ENCODE assay signal across 9 mouse cellular contexts in genomic region chr8:70840590-70840989, GRCm38 (mm10). TPM values are rescaled to one million over a fixed set of nuclear protein-coding genes. Genes with fewer than 3 reads are reported as not detected.
DNase-seq lines count a peak whose midpoint lies in the region; ATAC-seq and TF ChIP-seq lines count a peak whose summit lies in the region.
"Had no signal": no experiment of that assay in that cellular context is flagged by ENCODE, and none has a peak within 500 bp of the region (broad histone marks: within the 10 kb centered on the region; RNA-seq: fewer than 3 reads in every experiment).

No protein-coding gene starts in this region.

- no peak for ATAC-seq in embryonic facial prominence, embryonic 15.5 days (ENCODE audit: insufficient number of reproducible peaks, low FRiP score, low TSS enrichment, low read depth)
- ATAC-seq in kidney, embryonic 15.5 days (replicated peaks; ENCODE audit: low FRiP score) = no peak
- ATAC-seq in midbrain, embryonic 14.5 days (ENCODE audit: low FRiP score, low TSS enrichment) = no peak

- peak overlapping the region; percentile 85; the same call in 1 of the 2 replicates for H3K27ac ChIP-seq in layer of hippocampus, adult 2 months
- H3K27ac ChIP-seq in embryonic facial prominence, embryonic 15.5 days (replicated peaks) = 0 out of 2 replicates have a peak overlapping the region, but pooled peaks have one; percentile 95
- peak overlapping the region; percentile 92 for H3K27ac ChIP-seq in kidney, embryonic 15.5 days
- H3K27ac ChIP-seq in midbrain, embryonic 14.5 days (replicated peaks; ENCODE audit: low read depth, low read length) = peak overlapping the region; percentile 41; the same call in 1 of the 2 replicates

- no peak for TF ChIP-seq CTCF in layer of hippocampus, adult 2 months (conservative IDR thresholded peaks at IDR 0.05)

- peaks cover 9% of the 10 kb centered on the region; the same call in 1 of the 2 replicates for H3K36me3 ChIP-seq in embryonic facial prominence, embryonic 15.5 days
- peaks cover 3% of the 10 kb centered on the region; the same call in 1 of the 2 replicates for H3K36me3 ChIP-seq in kidney, embryonic 15.5 days
- 0 out of 2 replicates have a peak, but pooled peaks cover 2% of the 10 kb centered on the region for H3K36me3 ChIP-seq in midbrain, embryonic 14.5 days (ENCODE audit: control insufficient read depth, insufficient read depth, low read length)

- WGBS in embryonic facial prominence, embryonic 15.5 days = 58% methylated on average over 10 of the region's 10 CpGs
- 46% methylated on average over 10 of the region's 10 CpGs for WGBS in kidney, embryonic 15.5 days
- WGBS in midbrain, embryonic 14.5 days = 60% methylated on average over 10 of the region's 10 CpGs

- H3K9me3 ChIP-seq in embryonic facial prominence, embryonic 15.5 days (replicated peaks) = no peaks in the 10 kb centered on the region
- no peaks in the 10 kb centered on the region for H3K9me3 ChIP-seq in kidney, embryonic 15.5 days (replicated peaks)
- H3K9me3 ChIP-seq in midbrain, embryonic 14.5 days (ENCODE audit: control insufficient read depth, low read length) = no peaks in the 10 kb centered on the region

- no peak for DNase-seq in layer of hippocampus, adult 2 months (ENCODE audit: low spot score in 2 of 2)
- DNase-seq in layer of hippocampus, postnatal 36 days = no peak
- DNase-seq in midbrain, embryonic 14.5 days = no peak
- DNase-seq in frontal cortex, postnatal 25 days (ENCODE audit: low spot score in 2 of 2) = no peak
- no peak for DNase-seq in left cerebral cortex, postnatal 4 days
- DNase-seq in ovary, postnatal 36 days (ENCODE audit: low spot score) = no peak

- intact Hi-C loops in left cerebral cortex, postnatal 4 days (cut with DNase I) = loop anchor here (5.0 kb wide), 1 partner anchor 118 kb away; the partner anchor contains the start of gene Pde4c

- 0 out of 2 replicates have a peak, but pooled peaks cover 3% of the 10 kb centered on the region for H3K27me3 ChIP-seq in embryonic facial prominence, embryonic 15.5 days
- H3K27me3 ChIP-seq in kidney, embryonic 15.5 days = 0 out of 2 replicates have a peak, but pooled peaks cover 3% of the 10 kb centered on the region
- H3K27me3 ChIP-seq in midbrain, embryonic 14.5 days (ENCODE audit: control insufficient read depth, insufficient read depth, low read length) = no peaks in the 10 kb centered on the region

- no peak overlapping the region for H3K9ac ChIP-seq in embryonic facial prominence, embryonic 15.5 days
- H3K9ac ChIP-seq in kidney, embryonic 15.5 days = no peak overlapping the region
- no peak overlapping the region for H3K9ac ChIP-seq in midbrain, embryonic 14.5 days (replicated peaks; ENCODE audit: low read length)

- no peak overlapping the region for H3K4me3 ChIP-seq in layer of hippocampus, adult 2 months
- no peak overlapping the region for H3K4me3 ChIP-seq in embryonic facial prominence, embryonic 15.5 days (replicated peaks)
- no peak overlapping the region for H3K4me3 ChIP-seq in kidney, embryonic 15.5 days (replicated peaks)
- no peak overlapping the region for H3K4me3 ChIP-seq in midbrain, embryonic 14.5 days (replicated peaks; ENCODE audit: low read depth, low read length)

- peaks cover 19% of the 10 kb centered on the region for H3K4me1 ChIP-seq in embryonic facial prominence, embryonic 15.5 days
- peaks cover 27% of the 10 kb centered on the region for H3K4me1 ChIP-seq in kidney, embryonic 15.5 days
- H3K4me1 ChIP-seq in midbrain, embryonic 14.5 days (ENCODE audit: control insufficient read depth, insufficient read depth, low read length) = 0 out of 2 replicates have a peak, but pooled peaks cover 7% of the 10 kb centered on the region

- H3K4me2 ChIP-seq in embryonic facial prominence, embryonic 15.5 days (replicated peaks) = no peak overlapping the region
- H3K4me2 ChIP-seq in kidney, embryonic 15.5 days = peak overlapping the region; percentile 34
- H3K4me2 ChIP-seq in midbrain, embryonic 14.5 days (ENCODE audit: low read length) = no peak overlapping the region

RNA-seq across cellular contexts. Expression of gene Arrdc2, which starts 1.1 kb away (rescaled TPM):
- 10 to 100 TPM; 13.8 to 20.9 TPM for total RNA-seq in layer of hippocampus, adult 2 months (2021)
- 10 to 100 TPM; 18.5 to 25.6 TPM for total RNA-seq in layer of hippocampus, postnatal 36 days (2021)
- 9.3 and 10.1 TPM in 2 replicates for polyA plus RNA-seq in embryonic facial prominence, embryonic 15.5 days (2015; fragmentation: Nextera tagmentation; extraction: Ambion mirVana)
- 5.0 and 6.5 TPM in 2 replicates for polyA plus RNA-seq in kidney, embryonic 15.5 days (2015; fragmentation: Nextera tagmentation; extraction: Ambion mirVana)
- polyA plus RNA-seq in midbrain, embryonic 14.5 days (2014; fragmentation: Nextera tagmentation; extraction: Ambion mirVana) = 7.1 and 7.5 TPM in 2 replicates
- 10 to 100 TPM; 13.0 to 14.9 TPM for total RNA-seq in left cerebral cortex, postnatal 4 days (2021)

RNA-seq across cellular contexts. Expression of gene Kcnn1, which starts 22.5 kb away (rescaled TPM):
- 10 to 100 TPM; 17.4 to 18.3 TPM for total RNA-seq in layer of hippocampus, adult 2 months (2021)
- total RNA-seq in layer of hippocampus, postnatal 36 days (2021) = 10 to 100 TPM; 16.9 to 17.7 TPM
- 3.8 and 5.6 TPM in 2 replicates for polyA plus RNA-seq in embryonic facial prominence, embryonic 15.5 days (2015; fragmentation: Nextera tagmentation; extraction: Ambion mirVana)
- polyA plus RNA-seq in kidney, embryonic 15.5 days (2015; fragmentation: Nextera tagmentation; extraction: Ambion mirVana) = 2.6 and 2.9 TPM in 2 replicates
- polyA plus RNA-seq in midbrain, embryonic 14.5 days (2014; fragmentation: Nextera tagmentation; extraction: Ambion mirVana) = 13.3 and 16.0 TPM in 2 replicates
- 10 to 100 TPM; 29.6 to 48.2 TPM for total RNA-seq in left cerebral cortex, postnatal 4 days (2021)

RNA-seq across cellular contexts. Expression of gene Il12rb1, which starts 32.3 kb away (rescaled TPM):
- 1 to 10 TPM in 1 of 2 experiments, under 1 TPM in 1; 0.61 to 1.1 TPM for total RNA-seq in layer of hippocampus, adult 2 months (2021)
- under 1 TPM; 0.56 to 0.87 TPM for total RNA-seq in layer of hippocampus, postnatal 36 days (2021)
- polyA plus RNA-seq in embryonic facial prominence, embryonic 15.5 days (2015; fragmentation: Nextera tagmentation; extraction: Ambion mirVana) = 0.26 and 0.28 TPM in 2 replicates
- polyA plus RNA-seq in kidney, embryonic 15.5 days (2015; fragmentation: Nextera tagmentation; extraction: Ambion mirVana) = 0.09 and 0.12 TPM in 2 replicates
- 0.45 TPM in 1 of 2 replicates, not detected in the other for polyA plus RNA-seq in midbrain, embryonic 14.5 days (2014; fragmentation: Nextera tagmentation; extraction: Ambion mirVana)
- total RNA-seq in left cerebral cortex, postnatal 4 days (2021) = under 1 TPM; 0.20 to 0.22 TPM
- total RNA-seq: gastrocnemius, adult 8-10 months had no signal

RNA-seq across cellular contexts. Expression of gene Ccdc124, which starts 33.1 kb away (rescaled TPM):
- total RNA-seq in layer of hippocampus, adult 2 months (2021) = 10 to 100 TPM; 82.2 to 88.9 TPM
- total RNA-seq in layer of hippocampus, postnatal 36 days (2021) = 10 to 100 TPM; 83.4 to 95.4 TPM
- polyA plus RNA-seq in embryonic facial prominence, embryonic 15.5 days (2015; fragmentation: Nextera tagmentation; extraction: Ambion mirVana) = 99.6 and 104 TPM in 2 replicates
- 115 and 123 TPM in 2 replicates for polyA plus RNA-seq in kidney, embryonic 15.5 days (2015; fragmentation: Nextera tagmentation; extraction: Ambion mirVana)
- 149 and 178 TPM in 2 replicates for polyA plus RNA-seq in midbrain, embryonic 14.5 days (2014; fragmentation: Nextera tagmentation; extraction: Ambion mirVana)
- total RNA-seq in left cerebral cortex, postnatal 4 days (2021) = 10 to 100 TPM; 86.2 to 89.3 TPM

RNA-seq across cellular contexts. Expression of gene Mast3, which starts 35.7 kb away (rescaled TPM):
- total RNA-seq in layer of hippocampus, adult 2 months (2021) = 100 to 1,000 TPM; 468 to 473 TPM
- total RNA-seq in layer of hippocampus, postnatal 36 days (2021) = 100 to 1,000 TPM; 452 to 459 TPM
- polyA plus RNA-seq in embryonic facial prominence, embryonic 15.5 days (2015; fragmentation: Nextera tagmentation; extraction: Ambion mirVana) = 19.1 and 20.2 TPM in 2 replicates
- polyA plus RNA-seq in kidney, embryonic 15.5 days (2015; fragmentation: Nextera tagmentation; extraction: Ambion mirVana) = 12.9 and 18.1 TPM in 2 replicates
- polyA plus RNA-seq in midbrain, embryonic 14.5 days (2014; fragmentation: Nextera tagmentation; extraction: Ambion mirVana) = 22.7 and 24.3 TPM in 2 replicates
- total RNA-seq in left cerebral cortex, postnatal 4 days (2021) = 10 to 100 TPM; 78.2 to 86.3 TPM

Comparison
In these comparisons a context has a peak if more than half of its experiments do, and no peak if none do; other contexts are left out.
1. H3K27ac ChIP-seq: peak in every context shown above with its lines; median percentile 95 in embryonic facial prominence, embryonic 15.5 days; 92 in kidney, embryonic 15.5 days; 85 in layer of hippocampus, adult 2 months; 41 in midbrain, embryonic 14.5 days.